Mouse (Mus musculus): ENCODE data around the gene Emc4. TPM values are rescaled to one million over a fixed set of nuclear protein-coding genes. Genes with fewer than 3 reads are reported as not detected.

The Emc4 gene
- total and polyA plus RNA-seq, 2 experiments from 2014 or later: 123 to 246 TPM

DNA sequence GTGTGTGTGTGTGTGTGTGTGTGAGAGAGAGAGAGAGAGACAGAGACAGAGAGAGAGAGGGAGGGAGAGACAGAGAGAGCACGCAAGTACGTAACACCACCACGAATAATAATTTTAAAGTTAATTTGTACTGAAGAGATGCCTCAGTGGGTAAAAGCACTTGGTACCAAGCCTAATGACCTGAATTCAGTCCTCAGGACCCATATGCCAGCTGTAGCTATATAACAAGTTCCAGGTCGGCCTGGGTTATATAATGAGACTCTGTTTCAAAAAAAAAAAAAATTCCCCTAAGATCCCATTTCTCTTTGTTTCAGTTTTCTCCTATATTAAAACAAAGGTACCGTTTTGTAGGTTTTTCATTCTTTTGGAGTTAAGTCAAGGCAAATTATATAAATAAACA lies 23.0 kb upstream of the Emc4 start:
- no peak for TF ChIP-seq CTCF (IDR thresholded peaks at IDR 0.05; ENCODE audit: low read depth)
- Histone ChIP-seq H3K27ac (no peak overlapping the region), H3K4me3 (ENCODE audit: low read length) (no peak overlapping the region), H3K4me2 (ENCODE audit: low read depth, low read length) (no peak overlapping the region), H3K9me3 (ENCODE audit: low read length) (no peaks in the 10 kb centered on the region), H3K9ac (replicated peaks; ENCODE audit: low read length) (no peak overlapping the region), H3K27me3 (ENCODE audit: insufficient read depth, low read length) (no peaks in the 10 kb centered on the region), H3K36me3 (ENCODE audit: insufficient read depth, low read length) (no peaks in the 10 kb centered on the region), H3K4me1 (ENCODE audit: insufficient read depth, low read length) (no peaks in the 10 kb centered on the region)
- DNase-seq (ENCODE audit: low spot score) (no peak), ATAC-seq (no peak)
- WGBS: 79% methylated on average over 5 of the region's 5 CpGs

DNA sequence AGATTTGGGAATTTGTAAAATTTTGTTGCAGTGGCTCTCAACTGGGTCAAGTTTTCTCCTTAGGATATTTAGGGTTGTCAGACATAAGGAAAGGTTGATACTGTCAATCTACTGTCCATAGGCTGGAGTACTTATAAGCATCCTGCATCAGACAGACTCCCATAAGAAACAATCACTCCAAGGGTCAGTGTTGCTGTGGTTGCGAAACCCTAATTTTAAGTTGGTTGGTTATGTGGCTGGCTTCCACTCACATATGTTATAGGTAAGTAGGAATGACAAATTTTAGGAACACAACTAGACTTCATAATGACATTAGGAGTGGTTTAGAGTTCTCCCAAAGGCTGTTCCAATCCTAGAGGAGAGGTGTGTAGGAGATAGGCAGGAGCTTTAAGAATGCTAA lies 13.4 kb upstream of the Emc4 start:
- DNase-seq (ENCODE audit: low spot score) (no peak), ATAC-seq (no peak)
- 98% methylated on average over 1 of the region's 1 CpGs for WGBS
- Histone ChIP-seq H3K9ac (replicated peaks; ENCODE audit: low read length) (no peak overlapping the region), H3K4me3 (ENCODE audit: low read length) (no peak overlapping the region), H3K4me1 (ENCODE audit: insufficient read depth, low read length) (peaks cover 10% of the 10 kb centered on the region), H3K36me3 (ENCODE audit: insufficient read depth, low read length) (no peaks in the 10 kb centered on the region), H3K27me3 (ENCODE audit: insufficient read depth, low read length) (no peaks in the 10 kb centered on the region), H3K4me2 (ENCODE audit: low read depth, low read length) (no peak overlapping the region), H3K27ac (no peak overlapping the region), H3K9me3 (ENCODE audit: low read length) (no peaks in the 10 kb centered on the region)
- TF ChIP-seq CTCF (IDR thresholded peaks at IDR 0.05; ENCODE audit: low read depth): no peak

GRCm38 (mm10) chr2:112380131-112380530 lies 12.3 kb upstream of the Emc4 start:
- no peak for DNase-seq (ENCODE audit: low spot score)

GRCm38 (mm10) chr2:112378973-112379898 lies 11.4 kb upstream of the Emc4 start, which contains the start of gene Katnbl1:
Gene Katnbl1, plus strand, starts transcription at chr2:112379211.
- Histone ChIP-seq H3K9ac (replicated peaks; ENCODE audit: low read length) (peak within 1 kb of the TSS; percentile 96), H3K27ac (peak within 1 kb of the TSS; percentile 84), H3K27me3 (ENCODE audit: insufficient read depth, low read length) (no peaks in the 10 kb centered on the region), H3K9me3 (ENCODE audit: low read length) (no peaks in the 10 kb centered on the region), H3K4me3 (ENCODE audit: low read length) (peak within 1 kb of the TSS; percentile 91), H3K4me2 (ENCODE audit: low read depth, low read length) (peak within 1 kb of the TSS; percentile 73), H3K4me1 (ENCODE audit: insufficient read depth, low read length) (peaks cover 10% of the 10 kb centered on the region), H3K36me3 (ENCODE audit: insufficient read depth, low read length) (no peaks in the 10 kb centered on the region)
- WGBS: under 1% methylated on average over 72 of the region's 72 CpGs
- peak; percentile 77 for TF ChIP-seq CTCF (IDR thresholded peaks at IDR 0.05; ENCODE audit: low read depth)
- ATAC-seq: peak; percentile 99
- DNase-seq (ENCODE audit: low spot score): peak; percentile 95

More at GRCm38 (mm10) chr2:112380131-112380530, 12.3 kb upstream of the Emc4 start:
- Histone ChIP-seq H3K9ac (replicated peaks; ENCODE audit: low read length) (peak overlapping the region; percentile 96), H3K4me1 (ENCODE audit: insufficient read depth, low read length) (peaks cover 10% of the 10 kb centered on the region), H3K36me3 (ENCODE audit: insufficient read depth, low read length) (no peaks in the 10 kb centered on the region), H3K4me3 (ENCODE audit: low read length) (peak overlapping the region; percentile 91), H3K27ac (0 out of 2 replicates have a peak overlapping the region, but pooled peaks have one; percentile 84), H3K4me2 (ENCODE audit: low read depth, low read length) (peak overlapping the region; percentile 73), H3K27me3 (ENCODE audit: insufficient read depth, low read length) (no peaks in the 10 kb centered on the region), H3K9me3 (ENCODE audit: low read length) (no peaks in the 10 kb centered on the region)
- 44% methylated on average over 8 of the region's 8 CpGs for WGBS
- no peak for TF ChIP-seq CTCF (IDR thresholded peaks at IDR 0.05; ENCODE audit: low read depth)
- no peak for ATAC-seq

DNA sequence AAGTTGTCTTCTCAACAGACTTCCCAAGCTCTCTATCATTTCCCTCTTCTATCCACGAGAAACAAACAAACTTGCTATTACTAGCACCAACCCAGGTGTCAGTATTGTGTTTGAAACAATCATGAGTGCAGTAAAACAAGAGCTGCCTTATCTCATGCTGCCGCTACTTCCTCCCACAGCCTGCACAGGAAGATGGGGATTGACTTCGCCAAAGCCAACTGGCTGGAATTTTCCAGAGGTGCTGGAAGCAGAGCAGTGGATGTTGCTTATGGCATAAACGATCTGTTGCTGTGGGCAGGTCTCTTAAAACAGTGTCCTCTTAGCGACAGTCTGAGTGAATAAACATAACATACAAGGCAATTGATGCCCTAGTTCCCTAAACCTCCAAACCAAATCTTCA lies 6.8 kb upstream of the Emc4 start:
- Histone ChIP-seq H3K4me1 (ENCODE audit: insufficient read depth, low read length) (no peaks in the 10 kb centered on the region), H3K27ac (no peak overlapping the region), H3K36me3 (ENCODE audit: insufficient read depth, low read length) (no peaks in the 10 kb centered on the region), H3K4me2 (ENCODE audit: low read depth, low read length) (no peak overlapping the region), H3K4me3 (ENCODE audit: low read length) (no peak overlapping the region), H3K27me3 (ENCODE audit: insufficient read depth, low read length) (no peaks in the 10 kb centered on the region), H3K9ac (replicated peaks; ENCODE audit: low read length) (no peak overlapping the region), H3K9me3 (ENCODE audit: low read length) (no peaks in the 10 kb centered on the region)
- DNase-seq (ENCODE audit: low spot score): no peak
- WGBS: 72% methylated on average over 5 of the region's 5 CpGs
- TF ChIP-seq CTCF (IDR thresholded peaks at IDR 0.05; ENCODE audit: low read depth): no peak
- ATAC-seq: no peak

DNA sequence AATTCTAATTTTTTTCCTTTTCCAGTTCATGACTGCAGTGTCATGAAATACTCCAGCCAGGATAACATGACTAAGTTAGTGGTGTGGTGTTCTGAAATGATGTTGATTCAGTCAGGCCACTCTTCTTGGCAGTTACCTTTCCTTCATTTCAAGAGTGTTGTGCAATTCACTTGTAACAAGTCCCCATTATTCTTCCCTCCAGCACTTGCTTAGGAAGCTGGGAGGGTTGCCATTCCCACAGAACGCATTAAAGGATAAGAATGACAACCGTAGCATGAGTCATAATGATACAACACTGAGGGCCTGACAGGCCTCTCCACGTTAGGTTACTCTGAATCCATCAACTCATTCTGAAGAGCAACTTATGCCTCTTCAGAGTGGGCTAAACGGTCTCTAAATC lies 5.3 kb upstream of the Emc4 start:
- Histone ChIP-seq H3K36me3 (ENCODE audit: insufficient read depth, low read length) (no peaks in the 10 kb centered on the region), H3K27me3 (ENCODE audit: insufficient read depth, low read length) (no peaks in the 10 kb centered on the region), H3K4me2 (ENCODE audit: low read depth, low read length) (no peak overlapping the region), H3K9ac (replicated peaks; ENCODE audit: low read length) (no peak overlapping the region), H3K4me1 (ENCODE audit: insufficient read depth, low read length) (no peaks in the 10 kb centered on the region), H3K4me3 (ENCODE audit: low read length) (no peak overlapping the region), H3K27ac (no peak overlapping the region), H3K9me3 (ENCODE audit: low read length) (no peaks in the 10 kb centered on the region)
- WGBS: 32% methylated on average over 4 of the region's 4 CpGs
- DNase-seq (ENCODE audit: low spot score): peak; percentile 3
- no peak for TF ChIP-seq CTCF (IDR thresholded peaks at IDR 0.05; ENCODE audit: low read depth)
- ATAC-seq: peak; percentile 33; the same call in 1 of the 2 replicates

- no peak for TF ChIP-seq CTCF (IDR thresholded peaks at IDR 0.05; ENCODE audit: low read depth)
- H3K27ac ChIP-seq: no peak overlapping the region
- no peaks in the 10 kb centered on the region for H3K9me3 ChIP-seq (ENCODE audit: low read length)
- no peaks in the 10 kb centered on the region for H3K36me3 ChIP-seq (ENCODE audit: insufficient read depth, low read length)
- H3K4me1 ChIP-seq (ENCODE audit: insufficient read depth, low read length): peaks cover 8% of the 10 kb centered on the region; the same call in 1 of the 2 replicates
- ATAC-seq (no peak), DNase-seq (ENCODE audit: low spot score) (no peak)
- H3K9ac ChIP-seq (replicated peaks; ENCODE audit: low read length): no peak overlapping the region
- H3K4me2 ChIP-seq (ENCODE audit: low read depth, low read length): no peak overlapping the region
- no peaks in the 10 kb centered on the region for H3K27me3 ChIP-seq (ENCODE audit: insufficient read depth, low read length)
- 56% methylated on average over 5 of the region's 5 CpGs for WGBS
- no peak overlapping the region for H3K4me3 ChIP-seq (ENCODE audit: low read length)
Observed at GRCm38 (mm10) chr2:112369941-112370340, 2.1 kb upstream of the Emc4 start.

Measured in hindbrain, postnatal 0 days (tissue).